Mouse (Mus musculus) retina, postnatal 7 days (tissue): ENCODE measurements around the gene Plcb3.
A peak's percentile ranks its signal among the peaks of the same experiment; 100 is the strongest.

ENCODE experiments used
- DNase-seq: peaks from one replicate; pipeline ENCODE4 v3.0.0-alpha.2; 2012; ENCODE audit warnings: low read depth, low spot score

The Plcb3 gene

GRCm38 (mm10) chr19:6970460-6971085, 5.7 kb downstream of the Plcb3 start:
- DNase-seq, result no peak

- DNase-seq, result no peak
Observed at GRCm38 (mm10) chr19:6969665-6970381, 6.4 kb downstream of the Plcb3 start.

GRCm38 (mm10) chr19:6969291-6969664, 7.0 kb downstream of the Plcb3 start:
- DNase-seq, result no peak

GRCm38 (mm10) chr19:6968491-6969271, 7.6 kb downstream of the Plcb3 start:
- DNase-seq, result no peak

GRCm38 (mm10) chr19:6956461-6956860, 19.8 kb downstream of the Plcb3 start:
- no peak for DNase-seq

GRCm38 (mm10) chr19:6955424-6955823, 20.8 kb downstream of the Plcb3 start:
- DNase-seq, result no peak

- no peak for DNase-seq
Observed at GRCm38 (mm10) chr19:6954046-6954445, 22.2 kb downstream of the Plcb3 start.

- DNase-seq, result no peak
Observed at GRCm38 (mm10) chr19:6952712-6953037, 23.6 kb downstream of the Plcb3 start.

- peak; percentile 39 for DNase-seq
Observed at GRCm38 (mm10) chr19:6951994-6952711, 24.1 kb downstream of the Plcb3 start.

GRCm38 (mm10) chr19:6951381-6951968, 24.8 kb downstream of the Plcb3 start:
- DNase-seq, result peak; percentile 88

GRCm38 (mm10) chr19:6950613-6951153, 25.6 kb downstream of the Plcb3 start:
- no peak for DNase-seq

- DNase-seq, result no peak
Observed at GRCm38 (mm10) chr19:6949951-6950350, 26.3 kb downstream of the Plcb3 start.

- no peak for DNase-seq
Observed at GRCm38 (mm10) chr19:6949532-6949931, 26.7 kb downstream of the Plcb3 start.

- DNase-seq, result no peak
Observed at GRCm38 (mm10) chr19:6948186-6948585, 28.1 kb downstream of the Plcb3 start.

GRCm38 (mm10) chr19:6947742-6948141, 28.5 kb downstream of the Plcb3 start:
- no peak for DNase-seq

- DNase-seq, result no peak
Observed at GRCm38 (mm10) chr19:6943709-6944108, 32.6 kb downstream of the Plcb3 start.

- no peak for DNase-seq
Observed at GRCm38 (mm10) chr19:6942764-6943163, 33.5 kb downstream of the Plcb3 start.

GRCm38 (mm10) chr19:6942249-6942691, 34.0 kb downstream of the Plcb3 start, which contains the start of gene Gpr137:
Gpr137 (minus strand) TSS chr19:6942480.
- DNase-seq, result peak; percentile 76

GRCm38 (mm10) chr19:6941372-6942248, 34.7 kb downstream of the Plcb3 start, which contains the start of gene Bad:
Bad (plus strand) TSS chr19:6941861.
- DNase-seq, result peak; percentile 94
